Mouse (Mus musculus) frontal cortex, postnatal 10 days (tissue): ENCODE results near the gene Dgki.

Experiments used
- DNase-seq, 2 experiments: peaks; one replicate each; pipeline ENCODE4 v3.0.0; 2022; ENCODE audit warnings: low spot score in 2 of 2, mixed read lengths in 1 of 2

Dgki gene

GRCm38 (mm10) chr6:36858258-36859041 is 441.5 kb downstream of the Dgki start:
- no peak for DNase-seq

DNA sequence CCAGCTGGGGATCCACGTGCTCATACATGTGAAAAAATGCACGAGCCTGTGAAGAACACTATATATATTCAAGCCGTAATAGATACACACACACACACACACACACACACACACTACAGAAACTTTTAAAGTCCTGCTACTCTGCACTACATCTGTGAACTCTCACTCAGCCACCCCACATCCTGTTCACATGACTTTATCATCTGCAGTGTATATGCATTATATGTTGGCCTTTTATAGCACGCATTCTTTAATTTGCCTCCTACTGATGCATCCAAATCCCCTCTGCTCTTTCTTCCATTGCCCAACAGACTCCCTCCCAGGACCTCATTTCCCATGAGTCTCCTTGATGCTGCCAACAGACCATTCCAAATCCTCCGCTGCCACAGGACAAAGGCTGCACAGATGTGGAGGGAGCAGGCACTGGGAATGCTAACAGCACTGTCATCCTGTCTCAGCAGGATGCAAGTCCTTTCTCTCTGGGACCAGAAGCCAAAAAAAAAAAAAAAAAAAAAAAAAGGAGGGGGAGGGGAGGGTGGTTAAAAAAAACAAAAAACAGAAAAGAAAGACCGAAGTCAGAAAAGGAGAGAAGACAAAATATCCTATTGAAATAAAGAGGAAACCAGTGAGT is 442.2 kb downstream of the Dgki start:
- DNase-seq: no peak

GRCm38 (mm10) chr6:36850422-36851129 is 449.4 kb downstream of the Dgki start:
- peak; percentile 68 to 70 for DNase-seq

- DNase-seq: no peak
Measured at GRCm38 (mm10) chr6:36845288-36845687, 454.7 kb downstream of the Dgki start.

- no peak for DNase-seq
Measured at GRCm38 (mm10) chr6:36844258-36844657, 455.7 kb downstream of the Dgki start.

GRCm38 (mm10) chr6:36843031-36843488 is 456.9 kb downstream of the Dgki start:
- DNase-seq: no peak

DNA sequence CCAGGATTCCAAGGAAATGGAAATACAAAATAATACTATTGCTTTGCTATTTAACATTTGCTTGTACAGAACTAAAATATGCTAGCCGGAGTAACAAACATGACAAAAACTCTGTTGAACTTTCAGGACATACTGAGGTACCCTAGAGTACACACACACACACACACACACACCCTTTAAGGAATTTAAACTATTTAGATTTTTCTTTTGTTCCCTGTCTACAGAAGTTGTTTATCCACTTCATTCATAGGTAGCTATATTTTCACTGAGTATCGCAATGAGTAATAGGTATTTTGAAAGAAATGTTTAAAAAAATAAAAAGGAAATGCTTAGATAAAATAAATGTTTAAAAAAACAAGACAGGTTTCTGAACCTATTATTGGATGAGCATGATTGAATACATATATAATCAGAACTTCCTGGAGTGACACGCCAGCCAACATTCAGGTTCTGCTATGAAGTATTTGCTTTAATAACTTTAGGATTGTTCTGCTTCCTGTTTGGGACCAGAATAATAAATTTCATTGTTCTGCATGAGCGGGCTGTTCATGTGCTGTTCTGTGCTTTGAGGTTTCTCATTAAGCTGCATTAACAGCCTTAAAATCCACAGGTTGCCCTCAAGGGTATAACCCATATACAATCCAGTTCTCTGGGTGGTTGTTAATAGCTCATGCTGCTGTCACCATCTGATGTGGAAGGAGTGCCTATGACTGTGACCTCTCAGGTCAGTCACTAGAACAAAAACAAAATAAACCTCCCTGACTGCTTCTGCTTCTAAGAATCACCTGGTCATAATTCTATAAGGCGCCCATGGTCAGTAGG is 457.7 kb downstream of the Dgki start:
- no peak for DNase-seq

DNA sequence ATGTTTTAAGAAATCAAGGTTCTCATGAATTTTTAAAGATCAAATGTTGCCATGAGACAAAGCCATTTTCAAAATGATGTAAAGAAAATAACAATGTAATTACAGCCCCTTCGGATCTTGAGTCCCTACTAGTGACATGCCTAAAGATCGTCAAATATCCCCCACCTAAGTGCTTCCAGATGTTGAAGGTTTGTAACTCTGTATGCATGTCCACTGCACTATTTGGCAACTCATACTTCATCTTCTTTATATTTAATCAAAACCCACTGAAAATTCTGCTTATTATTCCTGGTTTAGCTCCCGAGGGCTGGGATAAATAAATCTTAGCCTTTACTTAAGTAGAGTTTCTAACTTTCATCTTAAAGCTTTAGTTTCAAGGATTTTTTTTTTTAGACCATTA is 458.3 kb downstream of the Dgki start:
- DNase-seq: no peak

DNA sequence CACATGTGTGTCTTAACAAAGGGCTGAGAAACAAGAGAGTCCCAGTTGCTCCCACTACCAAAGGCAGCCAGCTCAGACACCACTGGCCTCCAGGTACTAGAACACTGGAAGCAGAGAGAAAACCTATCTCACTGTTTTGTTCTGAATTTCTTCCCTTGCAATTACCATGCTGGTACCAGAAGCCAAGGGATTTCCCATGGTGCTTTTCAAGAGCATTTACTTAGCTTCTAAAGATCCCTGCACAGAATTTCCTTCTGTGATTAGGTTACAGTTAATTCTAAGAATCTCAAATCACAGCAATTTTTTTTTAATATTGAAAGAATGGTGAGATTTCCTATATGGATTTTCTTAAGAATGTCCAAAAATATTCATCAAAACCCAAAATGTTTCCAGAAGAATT is 458.8 kb downstream of the Dgki start:
- no peak for DNase-seq

DNA sequence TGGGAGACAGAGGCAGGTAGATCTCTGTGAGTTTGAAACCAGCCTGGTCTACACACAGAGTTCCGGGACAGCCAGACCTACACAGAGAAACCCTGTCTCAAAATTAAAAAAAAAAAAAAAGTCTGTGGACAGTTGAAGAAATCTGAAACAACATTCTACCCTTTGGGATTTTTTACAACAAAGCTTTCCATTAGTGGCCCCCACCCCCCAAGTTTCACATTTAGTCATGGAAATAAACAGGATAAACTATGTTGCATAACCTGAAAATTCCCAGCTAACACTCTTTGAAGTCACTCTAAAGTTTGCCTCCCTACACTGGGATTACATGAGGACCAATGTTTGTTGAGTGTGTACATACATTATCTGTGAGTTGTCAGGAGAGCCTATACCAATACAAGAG is 461.2 kb downstream of the Dgki start:
- DNase-seq: no peak

DNA sequence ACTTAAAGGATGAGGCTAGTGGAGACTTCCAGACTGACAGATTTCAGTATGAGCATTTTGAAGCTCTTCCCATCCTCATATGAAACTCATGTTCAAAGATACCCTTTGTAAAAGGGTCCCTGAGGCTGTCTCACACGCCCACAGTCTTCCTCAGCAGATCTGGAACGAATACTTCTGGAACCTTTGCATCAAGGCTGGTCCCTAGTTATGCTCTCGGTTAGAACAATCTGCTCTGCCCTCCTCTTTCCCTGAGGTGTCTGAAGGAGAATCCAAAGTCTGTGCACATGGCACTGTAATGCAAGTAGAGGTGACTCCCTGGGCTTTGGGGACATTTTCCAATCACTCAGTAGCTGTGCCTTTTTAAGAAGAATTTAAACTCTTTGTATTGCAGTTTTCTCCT is 464.6 kb downstream of the Dgki start:
- no peak for DNase-seq

- no peak for DNase-seq
Measured at GRCm38 (mm10) chr6:36834695-36835265, 465.2 kb downstream of the Dgki start.

- no peak for DNase-seq
Measured at GRCm38 (mm10) chr6:36832681-36833080, 467.3 kb downstream of the Dgki start.

GRCm38 (mm10) chr6:36832207-36832606 is 467.8 kb downstream of the Dgki start:
- no peak for DNase-seq

DNA sequence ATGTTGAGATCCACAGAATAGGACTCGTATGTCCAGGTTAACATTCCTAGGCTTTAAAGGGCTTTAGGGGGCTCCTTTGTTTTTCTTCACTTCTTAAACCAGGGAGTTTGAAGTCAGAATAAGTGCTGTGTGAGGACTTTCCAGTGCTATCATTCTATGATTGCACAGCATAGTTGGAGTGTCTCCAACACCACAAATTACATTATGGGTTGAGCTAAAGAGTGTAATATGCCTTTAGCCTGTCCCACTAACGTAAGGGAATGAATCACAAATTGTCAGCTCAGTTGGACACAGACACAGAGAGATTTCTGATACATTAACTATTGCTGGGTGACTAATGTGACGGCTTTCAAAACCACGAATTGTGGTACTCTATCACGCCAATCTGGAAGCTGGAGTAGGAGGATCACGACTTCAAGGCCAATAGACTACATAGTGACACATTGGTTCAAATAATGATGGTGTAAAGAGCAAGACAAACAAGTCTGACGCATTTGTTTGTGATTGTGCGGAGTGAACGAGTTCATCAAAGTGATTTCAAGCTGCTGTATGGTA is 469.5 kb downstream of the Dgki start:
- no peak for DNase-seq

DNA sequence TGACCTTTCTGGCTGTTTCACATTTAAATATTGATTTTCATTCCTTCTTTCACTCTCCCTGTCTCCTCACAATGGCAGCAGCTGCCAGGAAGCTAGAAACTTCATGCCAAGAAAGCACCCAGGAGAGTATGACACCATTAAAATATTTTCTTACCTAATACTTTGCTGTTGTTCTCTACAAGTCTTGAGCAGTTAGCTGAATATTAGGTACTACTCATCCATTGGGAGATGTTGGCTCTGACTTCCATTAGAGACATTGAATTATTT is 480.3 kb downstream of the Dgki start:
- no peak for DNase-seq

GRCm38 (mm10) chr6:36819019-36819783 is 480.8 kb downstream of the Dgki start:
- DNase-seq: peak; percentile 82 to 83

DNA sequence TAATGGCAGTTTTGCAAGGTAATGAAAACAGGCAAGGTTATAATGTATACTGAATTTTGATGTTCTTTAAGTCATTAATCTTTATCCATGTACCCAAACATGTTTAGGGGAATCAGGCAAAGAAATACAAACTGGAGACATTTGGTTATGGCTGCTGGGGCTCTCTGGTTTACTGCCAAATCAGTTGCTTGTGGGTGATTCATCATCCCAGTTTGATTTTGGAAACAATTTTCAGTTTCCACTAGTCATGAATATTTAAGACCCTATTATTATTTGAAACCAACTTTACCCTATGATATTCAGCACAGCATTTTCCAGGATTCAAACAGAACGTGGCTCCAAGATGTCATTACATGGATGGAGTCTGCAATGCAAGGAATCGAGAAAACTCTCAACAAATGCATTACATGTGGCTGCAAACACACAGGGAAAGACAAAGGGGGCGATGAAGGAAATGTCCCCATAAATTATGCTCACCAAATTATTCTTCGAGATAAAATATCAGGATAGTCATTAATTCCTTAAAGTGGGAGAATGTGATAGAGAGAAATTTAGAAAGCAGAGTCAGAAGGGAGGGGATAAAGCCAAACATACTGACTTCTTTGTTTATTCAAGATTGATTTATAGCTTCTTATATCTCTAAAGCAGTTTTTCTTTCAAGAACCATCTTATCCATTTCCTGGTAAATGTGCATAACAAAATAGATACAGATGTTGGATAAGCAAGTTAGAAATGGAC is 481.5 kb downstream of the Dgki start:
- no peak for DNase-seq

- no peak for DNase-seq
Measured at GRCm38 (mm10) chr6:36816666-36817065, 483.3 kb downstream of the Dgki start.

GRCm38 (mm10) chr6:36815992-36816391 is 484.0 kb downstream of the Dgki start:
- DNase-seq: no peak
